Mouse (Mus musculus) CH12F3 (cell line): Measurements from ENCODE around the gene Lgmn.

Experiments
- in situ Hi-C: fragments of 300-500 bp; cut with MboI; formaldehyde crosslinking; loops from 2 replicates; pipeline ENCODE4 v1.14.3; 2020; ENCODE audit warnings: low sequenced_read_pairs

The Lgmn gene

GRCm38 (mm10) chr12:102436939-102437526 lies 2.6 kb downstream of the Lgmn start:
- in situ Hi-C loops, result no loop called here

- in situ Hi-C loops, result no loop called here
Measured at GRCm38 (mm10) chr12:102434107-102434506, 5.5 kb downstream of the Lgmn start.

GRCm38 (mm10) chr12:102432238-102432637 lies 7.4 kb downstream of the Lgmn start:
- in situ Hi-C loops, result no loop called here

- in situ Hi-C loops, result no loop called here
Measured at GRCm38 (mm10) chr12:102430228-102430627, 9.4 kb downstream of the Lgmn start.

GRCm38 (mm10) chr12:102429656-102430055 lies 10.0 kb downstream of the Lgmn start:
- in situ Hi-C loops, result no loop called here

- in situ Hi-C loops, result no loop called here
Measured at GRCm38 (mm10) chr12:102426285-102426684, 13.3 kb downstream of the Lgmn start.

- in situ Hi-C loops, result no loop called here
Measured at GRCm38 (mm10) chr12:102425048-102425578, 14.5 kb downstream of the Lgmn start.

- in situ Hi-C loops, result no loop called here
Measured at GRCm38 (mm10) chr12:102424456-102424855, 15.2 kb downstream of the Lgmn start.

GRCm38 (mm10) chr12:102423625-102424024 lies 16.0 kb downstream of the Lgmn start:
- in situ Hi-C loops, result no loop called here

- in situ Hi-C loops, result no loop called here
Measured at GRCm38 (mm10) chr12:102422623-102423320, 16.8 kb downstream of the Lgmn start.

- in situ Hi-C loops, result no loop called here
Measured at GRCm38 (mm10) chr12:102422065-102422464, 17.5 kb downstream of the Lgmn start.

- in situ Hi-C loops, result no loop called here
Measured at GRCm38 (mm10) chr12:102420168-102420890, 19.3 kb downstream of the Lgmn start.

- in situ Hi-C loops, result no loop called here
Measured at GRCm38 (mm10) chr12:102419544-102419943, 20.1 kb downstream of the Lgmn start.

- in situ Hi-C loops, result no loop called here
Measured at GRCm38 (mm10) chr12:102417701-102418100, 21.9 kb downstream of the Lgmn start.

- in situ Hi-C loops, result no loop called here
Measured at GRCm38 (mm10) chr12:102416955-102417510, 22.6 kb downstream of the Lgmn start.

- in situ Hi-C loops, result no loop called here
Measured at GRCm38 (mm10) chr12:102416391-102416837, 23.2 kb downstream of the Lgmn start.

- in situ Hi-C loops, result no loop called here
Measured at GRCm38 (mm10) chr12:102414686-102415085, 24.9 kb downstream of the Lgmn start.

- in situ Hi-C loops, result no loop called here
Measured at GRCm38 (mm10) chr12:102413171-102413570, 26.4 kb downstream of the Lgmn start.

- in situ Hi-C loops, result loop anchor here (5.0 kb wide), 1 partner anchor 69 kb away; the partner anchor contains the start of gene Golga5
Measured at GRCm38 (mm10) chr12:102398588-102398987, 41.0 kb downstream of the Lgmn start.

GRCm38 (mm10) chr12:102395998-102396991 lies 43.3 kb downstream of the Lgmn start:
- in situ Hi-C loops, result loop anchor here (5.0 kb wide), 1 partner anchor 71 kb away; the partner anchor contains the start of gene Golga5
